ENCODE assay signal across 19 mouse cellular contexts in genomic region chr7:49662492-49663026, GRCm38 (mm10). TPM values are rescaled to one million over a fixed set of nuclear protein-coding genes. Genes with fewer than 3 reads are reported as not detected.
DNase-seq lines count a peak whose midpoint lies in the region; ATAC-seq and TF ChIP-seq lines count a peak whose summit lies in the region.
"Had no signal": no experiment of that assay in that cellular context is flagged by ENCODE, and none has a peak within 500 bp of the region (broad histone marks: within the 10 kb centered on the region; RNA-seq: fewer than 3 reads in every experiment).

No protein-coding gene starts in this region.

- no peak overlapping the region for H3K27ac ChIP-seq in forebrain, embryonic 13.5 days
- no peak overlapping the region for H3K27ac ChIP-seq in forebrain, embryonic 16.5 days (ENCODE audit: low read length)
- H3K27ac ChIP-seq in kidney, postnatal 0 days, result no peak overlapping the region
- H3K27ac ChIP-seq in stomach, embryonic 15.5 days, result no peak overlapping the region
- H3K27ac ChIP-seq in stomach, postnatal 0 days (replicated peaks), result no peak overlapping the region
- H3K27ac ChIP-seq: forebrain, embryonic 15.5 days had no signal

- DNase-seq in kidney, postnatal 0 days (ENCODE audit: low spot score), result peak; percentile 24
- no peak for DNase-seq in kidney, postnatal 36 days
- no peak for DNase-seq in stomach, postnatal 0 days (ENCODE audit: low spot score)
- DNase-seq in frontal cortex, postnatal 36 days (ENCODE audit: low spot score in 2 of 2), result no peak
- no peak for DNase-seq in layer of hippocampus, adult 8-10 months (ENCODE audit: low spot score in 2 of 2)
- DNase-seq: B cell, adult 2 months; cerebellum, adult 11-12 months; gastrocnemius, postnatal 14 days; left cerebral cortex, postnatal 4 days; right cerebral cortex, postnatal 25 days had no signal

- WGBS in forebrain, embryonic 13.5 days, result 5% methylated on average over 7 of the region's 7 CpGs
- whole genome bisulfite sequencing in forebrain, embryonic 16.5 days, result 5% methylated on average over 7 of the region's 7 CpGs
- 7% methylated on average over 7 of the region's 7 CpGs for WGBS in kidney, postnatal 0 days
- 7% methylated on average over 7 of the region's 7 CpGs for WGBS in stomach, embryonic 15.5 days
- 6% methylated on average over 7 of the region's 7 CpGs for WGBS in stomach, postnatal 0 days

- 0 out of 2 replicates have a peak overlapping the region, but pooled peaks have one; percentile 40 for H3K4me2 ChIP-seq in forebrain, embryonic 13.5 days
- no peak overlapping the region for H3K4me2 ChIP-seq in forebrain, embryonic 16.5 days (ENCODE audit: low read length)
- H3K4me2 ChIP-seq in kidney, postnatal 0 days (ENCODE audit: low read length), result 0 out of 2 replicates have a peak overlapping the region, but pooled peaks have one; percentile 28
- 0 out of 2 replicates have a peak overlapping the region, but pooled peaks have one; percentile 4 for H3K4me2 ChIP-seq in stomach, embryonic 15.5 days
- no peak overlapping the region for H3K4me2 ChIP-seq in stomach, postnatal 0 days (replicated peaks; ENCODE audit: low read depth)
- H3K4me2 ChIP-seq: forebrain, embryonic 15.5 days had no signal

- no peak for TF ChIP-seq EP300 in stomach, postnatal 0 days (optimal IDR thresholded peaks at IDR 0.05)

- H3K36me3 ChIP-seq in forebrain, embryonic 13.5 days (ENCODE audit: poor library complexity, severe bottlenecking), result no peaks in the 10 kb centered on the region
- H3K36me3 ChIP-seq in forebrain, embryonic 16.5 days (ENCODE audit: control insufficient read depth, insufficient read depth), result no peaks in the 10 kb centered on the region
- H3K36me3 ChIP-seq in kidney, postnatal 0 days (ENCODE audit: insufficient read depth, low read length), result no peaks in the 10 kb centered on the region
- H3K36me3 ChIP-seq in stomach, embryonic 15.5 days, result no peaks in the 10 kb centered on the region
- no peaks in the 10 kb centered on the region for H3K36me3 ChIP-seq in stomach, postnatal 0 days (ENCODE audit: control insufficient read depth, insufficient read depth, low read length)
- H3K36me3 ChIP-seq: forebrain, embryonic 15.5 days had no signal

- no peak for ATAC-seq in forebrain, embryonic 13.5 days
- no peak for ATAC-seq in forebrain, embryonic 16.5 days
- no peak for ATAC-seq in kidney, postnatal 0 days (replicated peaks; ENCODE audit: low FRiP score, low read depth)
- ATAC-seq in stomach, embryonic 15.5 days (ENCODE audit: insufficient read depth, low FRiP score, low read depth), result no peak
- ATAC-seq in stomach, postnatal 0 days (ENCODE audit: low FRiP score, low TSS enrichment), result no peak
- ATAC-seq: forebrain, embryonic 15.5 days had no signal

- H3K9ac ChIP-seq in forebrain, embryonic 13.5 days, result no peak overlapping the region
- no peak overlapping the region for H3K9ac ChIP-seq in forebrain, embryonic 16.5 days (replicated peaks; ENCODE audit: low read depth, low read length)
- no peak overlapping the region for H3K9ac ChIP-seq in kidney, postnatal 0 days (ENCODE audit: low read depth, low read length)
- H3K9ac ChIP-seq in stomach, embryonic 15.5 days, result no peak overlapping the region
- no peak overlapping the region for H3K9ac ChIP-seq in stomach, postnatal 0 days (ENCODE audit: low read length)
- H3K9ac ChIP-seq: forebrain, embryonic 15.5 days had no signal

- peaks cover 14% of the 10 kb centered on the region for H3K4me1 ChIP-seq in forebrain, embryonic 13.5 days
- peaks cover 5% of the 10 kb centered on the region for H3K4me1 ChIP-seq in forebrain, embryonic 16.5 days (replicated peaks; ENCODE audit: control insufficient read depth, insufficient read depth, low read length)
- H3K4me1 ChIP-seq in kidney, postnatal 0 days (replicated peaks; ENCODE audit: insufficient read depth, low read length), result no peaks in the 10 kb centered on the region
- no peaks in the 10 kb centered on the region for H3K4me1 ChIP-seq in stomach, embryonic 15.5 days
- H3K4me1 ChIP-seq in stomach, postnatal 0 days (replicated peaks; ENCODE audit: control insufficient read depth, insufficient read depth), result no peaks in the 10 kb centered on the region

- H3K27me3 ChIP-seq in forebrain, embryonic 13.5 days, result peaks cover 80% of the 10 kb centered on the region
- H3K27me3 ChIP-seq in forebrain, embryonic 16.5 days (replicated peaks; ENCODE audit: control insufficient read depth, insufficient read depth, low read length), result peaks cover 37% of the 10 kb centered on the region
- 0 out of 2 replicates have a peak, but pooled peaks cover 14% of the 10 kb centered on the region for H3K27me3 ChIP-seq in kidney, postnatal 0 days (ENCODE audit: insufficient read depth, low read length)
- H3K27me3 ChIP-seq in stomach, embryonic 15.5 days (replicated peaks), result peaks cover 7% of the 10 kb centered on the region; the same call in 1 of the 2 replicates
- H3K27me3 ChIP-seq in stomach, postnatal 0 days (ENCODE audit: control insufficient read depth, insufficient read depth, low read length), result no peaks in the 10 kb centered on the region

- no peaks in the 10 kb centered on the region for H3K9me3 ChIP-seq in forebrain, embryonic 13.5 days (replicated peaks)
- no peaks in the 10 kb centered on the region for H3K9me3 ChIP-seq in forebrain, embryonic 16.5 days (ENCODE audit: control insufficient read depth, low read length)
- no peaks in the 10 kb centered on the region for H3K9me3 ChIP-seq in kidney, postnatal 0 days (replicated peaks; ENCODE audit: low read length)
- no peaks in the 10 kb centered on the region for H3K9me3 ChIP-seq in stomach, embryonic 15.5 days
- no peaks in the 10 kb centered on the region for H3K9me3 ChIP-seq in stomach, postnatal 0 days (ENCODE audit: control insufficient read depth, low read length)
- H3K9me3 ChIP-seq: forebrain, embryonic 15.5 days had no signal

- H3K4me3 ChIP-seq in forebrain, embryonic 13.5 days, result no peak overlapping the region
- H3K4me3 ChIP-seq in forebrain, embryonic 16.5 days (replicated peaks; ENCODE audit: low read length), result no peak overlapping the region
- H3K4me3 ChIP-seq in kidney, postnatal 0 days (replicated peaks; ENCODE audit: low read depth, low read length), result no peak overlapping the region
- no peak overlapping the region for H3K4me3 ChIP-seq in stomach, embryonic 15.5 days (replicated peaks)
- H3K4me3 ChIP-seq in stomach, postnatal 0 days (ENCODE audit: low read depth, low read length), result no peak overlapping the region
- H3K4me3 ChIP-seq: forebrain, embryonic 15.5 days had no signal

- TF ChIP-seq CTCF in kidney, postnatal 0 days (IDR thresholded peaks at IDR 0.05; ENCODE audit: low read depth), result no peak
- no peak for TF ChIP-seq CTCF in stomach, postnatal 0 days (IDR thresholded peaks at IDR 0.05; ENCODE audit: low read depth)

RNA-seq across cellular contexts. Expression of gene Dbx1, which starts 25.9 kb away (rescaled TPM):
- polyA plus RNA-seq in forebrain, embryonic 13.5 days (2015; fragmentation: Nextera tagmentation; extraction: Ambion mirVana), result 7.5 and 10.9 TPM in 2 replicates
- 0.54 and 0.83 TPM in 2 replicates for polyA plus RNA-seq in forebrain, embryonic 16.5 days (2015; fragmentation: Nextera tagmentation; extraction: Ambion mirVana)
- not detected in 2 replicates for polyA plus RNA-seq in kidney, postnatal 0 days (2015; fragmentation: Nextera tagmentation; extraction: Ambion mirVana)
- 0.10 and 0.14 TPM in 2 replicates for polyA plus RNA-seq in stomach, embryonic 15.5 days (2015; fragmentation: Nextera tagmentation; extraction: Ambion mirVana)
- not detected in 2 replicates for polyA plus RNA-seq in stomach, postnatal 0 days (2015; fragmentation: Nextera tagmentation; extraction: Ambion mirVana)
- not detected for total RNA-seq in layer of hippocampus, adult 8-10 months (2022)
- total RNA-seq: adrenal gland, postnatal 4 days; gastrocnemius, postnatal 14 days; layer of hippocampus, postnatal 25 days; left cerebral cortex, postnatal 4 days; MEL had no signal
- polyA plus RNA-seq: cortical plate, adult 2 months; kidney, embryonic 14.5 days had no signal

Comparison
In these comparisons a context has a peak if more than half of its experiments do, and no peak if none do; other contexts are left out.
1. H3K4me2 ChIP-seq: peak in forebrain, embryonic 13.5 days (single experiment), kidney, postnatal 0 days (single experiment) and stomach, embryonic 15.5 days (single experiment); none in forebrain, embryonic 16.5 days (single experiment) and stomach, postnatal 0 days (single experiment).